Mouse (Mus musculus): ENCODE data around the gene Ppt1.

GRCm38 (mm10) chr4:122868041-122868440 lies 32.0 kb downstream of the Ppt1 start:
- TF ChIP-seq ZKSCAN1 (IDR thresholded peaks at IDR 0.05; ENCODE audit: low read depth, low read length) = no peak
- TF ChIP-seq POLR2A (IDR thresholded peaks at IDR 0.05; ENCODE audit: control insufficient read depth in 1 of 2, insufficient read depth in 1 of 2, low read depth in 1 of 2, low read length in 2 of 2, poor library complexity in 1 of 2) = no peak
- TF ChIP-seq JUND (IDR thresholded peaks at IDR 0.05; ENCODE audit: low read depth, low read length) = no peak
- no peak for TF ChIP-seq POLR2AphosphoS5 (IDR thresholded peaks at IDR 0.05; ENCODE audit: borderline replicate concordance, low read depth, low read length)
- no peak for TF ChIP-seq CTCF (IDR thresholded peaks at IDR 0.05 in 2 of 3, conservative IDR thresholded peaks at IDR 0.05 in 1 of 3; ENCODE audit: control insufficient read depth in 1 of 3, insufficient read depth in 1 of 3, low read depth in 2 of 3, low read length in 3 of 3, poor library complexity in 1 of 3, severe bottlenecking in 1 of 3)
- TF ChIP-seq TAL1 (IDR thresholded peaks at IDR 0.05; ENCODE audit: low read length) = no peak
- TF ChIP-seq POLR2AphosphoS2 (IDR thresholded peaks at IDR 0.05; ENCODE audit: low read length) = no peak
- TF ChIP-seq USF1 (IDR thresholded peaks at IDR 0.05; ENCODE audit: low read depth, low read length) = no peak
- no peak for TF ChIP-seq ZNF384 (IDR thresholded peaks at IDR 0.05; ENCODE audit: low read depth, low read length)
- TF ChIP-seq RAD21 (IDR thresholded peaks at IDR 0.05; ENCODE audit: low read depth, low read length) = no peak
- no peak for TF ChIP-seq E2F4 (IDR thresholded peaks at IDR 0.05; ENCODE audit: borderline replicate concordance, low read depth, low read length)
